Comparison of ENCODE assay signal across 10 mouse cellular contexts in the genomic region with DNA sequence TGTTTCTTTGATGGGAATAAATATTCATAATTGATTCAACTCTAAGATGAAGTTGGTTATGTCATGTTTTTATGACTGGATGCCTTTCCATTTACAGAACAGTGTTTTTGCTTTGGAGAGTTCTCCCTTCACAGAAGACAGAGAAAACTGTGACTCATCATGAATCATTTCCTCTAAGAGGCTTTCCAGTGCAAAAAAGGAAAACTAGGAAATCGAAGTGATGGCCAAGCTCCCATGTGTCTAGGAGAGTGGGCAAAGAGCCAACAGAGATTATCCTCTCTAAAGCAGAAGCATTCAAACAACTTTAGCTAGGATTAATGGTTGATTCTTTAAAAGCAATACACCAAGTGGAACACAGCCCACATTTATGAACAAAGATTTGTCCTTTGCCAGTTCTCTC.
DNase-seq lines count a peak whose midpoint lies in the region; ATAC-seq and TF ChIP-seq lines count a peak whose summit lies in the region.
"Had no signal": no experiment of that assay in that cellular context is flagged by ENCODE, and none has a peak within 500 bp of the region (broad histone marks: within the 10 kb centered on the region; RNA-seq: fewer than 3 reads in every experiment).

No protein-coding gene starts in this region.

- no peaks in the 10 kb centered on the region for H3K9me3 ChIP-seq in forebrain, postnatal 0 days (ENCODE audit: low read length)
- no peaks in the 10 kb centered on the region for H3K9me3 ChIP-seq in forebrain, embryonic 10.5 days

- H3K36me3 ChIP-seq in forebrain, postnatal 0 days (ENCODE audit: insufficient read depth): no peaks in the 10 kb centered on the region
- H3K36me3 ChIP-seq in forebrain, embryonic 10.5 days (replicated peaks): no peaks in the 10 kb centered on the region

- no peak for ATAC-seq in forebrain, postnatal 0 days

- peak; percentile 21 for DNase-seq in forebrain, postnatal 0 days
- no peak for DNase-seq in forebrain, embryonic 10.5 days (ENCODE audit: extremely low spot score, low spot score)
- DNase-seq in 3134 (ENCODE audit: extremely low read depth, insufficient read length, low spot score): peak; percentile 19
- DNase-seq in cerebellum, postnatal 10 days: peak; percentile 54 to 64
- peak; percentile 10 to 29 for DNase-seq in layer of hippocampus, adult 8-10 months (ENCODE audit: low spot score in 2 of 2)
- no peak for DNase-seq in testis, postnatal 14 days (ENCODE audit: low spot score)
- no peak for DNase-seq in kidney, adult 11 months
- DNase-seq in spleen, postnatal 36 days (ENCODE audit: low spot score in 2 of 2): no peak

- TF ChIP-seq CTCF in forebrain, postnatal 0 days (IDR thresholded peaks at IDR 0.05; ENCODE audit: low read depth): no peak

- no peak overlapping the region for H3K4me3 ChIP-seq in forebrain, postnatal 0 days (ENCODE audit: low read depth, low read length)
- H3K4me3 ChIP-seq in forebrain, embryonic 10.5 days: no peak overlapping the region
- H3K4me3 ChIP-seq: erythroblast, embryonic 14.5 days had no signal

- WGBS in forebrain, postnatal 0 days: 29% methylated on average over 1 of the region's 1 CpGs
- 83% methylated on average over 1 of the region's 1 CpGs for WGBS in forebrain, embryonic 10.5 days

- no peaks in the 10 kb centered on the region for H3K27me3 ChIP-seq in forebrain, postnatal 0 days (ENCODE audit: insufficient read depth, low read length)
- H3K27me3 ChIP-seq in forebrain, embryonic 10.5 days (ENCODE audit: poor library complexity, severe bottlenecking): no peaks in the 10 kb centered on the region

- no peak overlapping the region for H3K9ac ChIP-seq in forebrain, postnatal 0 days
- H3K9ac ChIP-seq: liver, embryonic 14.5 days had no signal

- no peak overlapping the region for H3K27ac ChIP-seq in forebrain, postnatal 0 days (ENCODE audit: low read depth, low read length)
- no peak overlapping the region for H3K27ac ChIP-seq in forebrain, embryonic 10.5 days
- H3K27ac ChIP-seq: liver, embryonic 14.5 days had no signal

- no peaks in the 10 kb centered on the region for H3K4me1 ChIP-seq in forebrain, postnatal 0 days (ENCODE audit: insufficient read depth)
- H3K4me1 ChIP-seq in forebrain, embryonic 10.5 days: no peaks in the 10 kb centered on the region

- H3K4me2 ChIP-seq in forebrain, postnatal 0 days (ENCODE audit: low read depth): no peak overlapping the region

Comparison
In these comparisons a context has a peak if more than half of its experiments do, and no peak if none do; other contexts are left out.
1. DNase-seq: peak in forebrain, postnatal 0 days (single experiment), 3134 (single experiment), cerebellum, postnatal 10 days (2 of 2) and layer of hippocampus, adult 8-10 months (2 of 2); none in forebrain, embryonic 10.5 days (single experiment), testis, postnatal 14 days (single experiment), kidney, adult 11 months (single experiment) and spleen, postnatal 36 days (0 of 2).